Comparison of ENCODE assay signal across 8 mouse cellular contexts in the genomic region with DNA sequence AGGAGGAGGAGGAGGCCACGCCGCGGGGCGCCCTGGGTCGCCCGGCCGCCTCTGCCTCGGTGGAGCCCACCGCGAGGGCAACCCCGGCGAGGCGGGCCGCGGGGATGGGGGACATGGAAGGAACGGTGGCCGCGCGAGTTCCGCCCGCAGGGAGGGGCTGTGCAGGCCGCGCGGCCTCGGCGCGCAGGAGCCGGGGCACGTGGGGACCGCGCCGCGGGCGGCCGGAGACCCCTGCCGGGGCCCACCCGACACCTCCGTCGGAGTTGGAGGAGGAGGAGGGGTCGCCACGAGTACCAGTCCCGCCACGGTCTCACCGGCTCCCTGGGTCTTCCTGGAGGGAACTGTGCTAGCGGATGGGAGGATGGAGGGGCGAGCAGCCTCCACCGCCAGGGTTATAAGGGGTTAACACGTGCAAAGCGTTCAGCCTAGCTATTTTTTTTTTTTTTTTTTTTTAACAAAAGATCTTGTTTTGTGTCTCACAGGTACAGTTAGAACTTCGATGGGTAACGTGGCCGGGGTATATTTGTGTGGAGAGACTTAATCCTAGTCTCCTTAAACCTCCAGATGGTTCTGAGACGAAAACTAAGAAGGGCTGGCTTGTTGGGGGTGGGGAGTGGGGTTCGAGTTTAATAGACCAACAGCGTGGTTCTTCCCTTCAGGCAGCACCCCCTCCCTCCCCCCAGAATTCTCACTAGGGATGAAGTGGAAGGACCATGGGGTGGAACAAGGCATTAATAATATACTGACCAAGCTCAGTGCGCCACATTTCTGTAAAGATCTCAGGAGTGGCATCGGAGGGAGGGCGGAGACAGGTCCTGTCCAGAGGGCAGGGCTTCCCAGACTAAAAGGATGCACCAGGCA. TPM values are rescaled to one million over a fixed set of nuclear protein-coding genes. Genes with fewer than 3 reads are reported as not detected.
A peak's percentile ranks its signal among the peaks of the same experiment; 100 is the strongest.
DNase-seq lines count a peak whose midpoint lies in the region; ATAC-seq and TF ChIP-seq lines count a peak whose summit lies in the region.

No protein-coding gene starts in this region.

- no peaks in the 10 kb centered on the region for H3K9me3 ChIP-seq in forebrain, postnatal 0 days (ENCODE audit: low read length)
- no peaks in the 10 kb centered on the region for H3K9me3 ChIP-seq in hindbrain, embryonic 16.5 days (ENCODE audit: control insufficient read depth, low read length)

- intact Hi-C loops in left cerebral cortex, postnatal 4 days (cut with DNase I): loop anchor here (5.0 kb wide), 1 partner anchor 176 kb away; a partner anchor contains a TSS

- H3K27me3 ChIP-seq in forebrain, postnatal 0 days (ENCODE audit: insufficient read depth, low read length): no peaks in the 10 kb centered on the region
- H3K27me3 ChIP-seq in hindbrain, embryonic 16.5 days (replicated peaks; ENCODE audit: control insufficient read depth, insufficient read depth, low read length): no peaks in the 10 kb centered on the region
- H3K27me3 ChIP-seq in spleen, adult 2 months (ENCODE audit: control insufficient read depth, insufficient read depth, low read length): no peaks in the 10 kb centered on the region

- peak overlapping the region; percentile 90 for H3K9ac ChIP-seq in forebrain, postnatal 0 days
- H3K9ac ChIP-seq in hindbrain, embryonic 16.5 days (ENCODE audit: low read depth, low read length): peak overlapping the region; percentile 99

- H3K36me3 ChIP-seq in forebrain, postnatal 0 days (ENCODE audit: insufficient read depth): no peaks in the 10 kb centered on the region
- no peaks in the 10 kb centered on the region for H3K36me3 ChIP-seq in hindbrain, embryonic 16.5 days (ENCODE audit: control insufficient read depth, insufficient read depth, low read length)
- no peaks in the 10 kb centered on the region for H3K36me3 ChIP-seq in spleen, adult 2 months (ENCODE audit: control insufficient read depth, insufficient read depth, low read length)

- peak overlapping the region; percentile 77 for H3K4me2 ChIP-seq in forebrain, postnatal 0 days (ENCODE audit: low read depth)
- peak overlapping the region; percentile 78 for H3K4me2 ChIP-seq in hindbrain, embryonic 16.5 days (ENCODE audit: low read length)

- H3K4me3 ChIP-seq in forebrain, postnatal 0 days (ENCODE audit: low read depth, low read length): peak overlapping the region; percentile 98
- peak overlapping the region; percentile 93 for H3K4me3 ChIP-seq in hindbrain, embryonic 16.5 days (ENCODE audit: low read length)
- H3K4me3 ChIP-seq in spleen, adult 2 months (ENCODE audit: extremely low read depth, insufficient read depth, insufficient read length): peak overlapping the region; percentile 87

- TF ChIP-seq CTCF in forebrain, postnatal 0 days (IDR thresholded peaks at IDR 0.05; ENCODE audit: low read depth): no peak
- TF ChIP-seq CTCF in spleen, adult 2 months (IDR thresholded peaks at IDR 0.05; ENCODE audit: extremely low read depth, insufficient read depth, insufficient read length, insufficient replicate concordance): no peak

- TF ChIP-seq POLR2A in spleen, adult 2 months (IDR thresholded peaks at IDR 0.05; ENCODE audit: low read depth, low read length): no peak

- WGBS in forebrain, postnatal 0 days: 6% methylated on average over 56 of the region's 58 CpGs
- WGBS in hindbrain, embryonic 16.5 days: 0% methylated on average over 27 of the region's 58 CpGs
- WGBS in spleen, adult 2 months: under 1% methylated on average over 50 of the region's 58 CpGs

- H3K27ac ChIP-seq in forebrain, postnatal 0 days (ENCODE audit: low read depth, low read length): peak overlapping the region; percentile 99
- H3K27ac ChIP-seq in hindbrain, embryonic 16.5 days (ENCODE audit: low read depth, low read length): peak overlapping the region; percentile 96
- H3K27ac ChIP-seq in spleen, adult 2 months (ENCODE audit: insufficient read depth, low read length): peak overlapping the region; percentile 78

- ATAC-seq in forebrain, postnatal 0 days: peak; percentile 69
- ATAC-seq in hindbrain, embryonic 16.5 days: peak; percentile 67

- DNase-seq in gastrocnemius, adult 18-20 months (ENCODE audit: low spot score): peak; percentile 10
- no peak for DNase-seq in gastrocnemius, postnatal 25 days
- peak; percentile 29 for DNase-seq in cerebellum, adult 8-10 months
- peak; percentile 64 for DNase-seq in forebrain, postnatal 0 days
- DNase-seq in left cerebral cortex, postnatal 4 days: peak; percentile 56
- DNase-seq in mesoderm, embryonic 11.5 days (ENCODE audit: low read depth, low spot score): peak; percentile 61
- peak in 1 of 2 experiments; percentile 49 for DNase-seq in spleen, adult 2 months (ENCODE audit: low read depth in 1 of 2, low spot score in 2 of 2)

- peaks cover 25% of the 10 kb centered on the region for H3K4me1 ChIP-seq in forebrain, postnatal 0 days (ENCODE audit: insufficient read depth)
- peaks cover 23% of the 10 kb centered on the region for H3K4me1 ChIP-seq in hindbrain, embryonic 16.5 days (ENCODE audit: control insufficient read depth, insufficient read depth, low read depth, low read length)
- H3K4me1 ChIP-seq in spleen, adult 2 months (ENCODE audit: control insufficient read depth, insufficient read depth, insufficient read length): peaks cover 21% of the 10 kb centered on the region; the same call in 1 of the 2 replicates

RNA-seq across cellular contexts. Expression of a gene that starts 0.7 kb away (rescaled TPM):
- total RNA-seq in gastrocnemius, adult 18-20 months (2021): 10 to 100 TPM; 63.4 to 69.3 TPM
- 10 to 100 TPM; 44.2 to 52.7 TPM for total RNA-seq in gastrocnemius, postnatal 25 days (2021)
- total RNA-seq in forebrain, postnatal 0 days (2014; rRNA removed): 114 and 121 TPM in 2 replicates
- polyA plus RNA-seq in forebrain, postnatal 0 days (2015; fragmentation: Nextera tagmentation; extraction: Ambion mirVana): 162 and 189 TPM in 2 replicates
- 147 and 161 TPM in 2 replicates for polyA plus RNA-seq in hindbrain, embryonic 16.5 days (2015; fragmentation: Nextera tagmentation; extraction: Ambion mirVana)
- 100 to 1,000 TPM; 229 to 241 TPM for total RNA-seq in left cerebral cortex, postnatal 4 days (2021)
- polyA plus RNA-seq in spleen, adult 2 months (2012; rRNA removed): 10.4 and 12.7 TPM in 2 replicates

RNA-seq across cellular contexts. Expression of a gene that starts 32.3 kb away (rescaled TPM):
- 1 to 10 TPM; 2.7 to 4.7 TPM for total RNA-seq in gastrocnemius, adult 18-20 months (2021)
- 1 to 10 TPM; 3.4 to 3.7 TPM for total RNA-seq in gastrocnemius, postnatal 25 days (2021)
- total RNA-seq in forebrain, postnatal 0 days (2014; rRNA removed): 8.9 and 9.2 TPM in 2 replicates
- 29.3 and 31.3 TPM in 2 replicates for polyA plus RNA-seq in forebrain, postnatal 0 days (2015; fragmentation: Nextera tagmentation; extraction: Ambion mirVana)
- 54.4 and 54.8 TPM in 2 replicates for polyA plus RNA-seq in hindbrain, embryonic 16.5 days (2015; fragmentation: Nextera tagmentation; extraction: Ambion mirVana)
- total RNA-seq in left cerebral cortex, postnatal 4 days (2021): 10 to 100 TPM; 18.9 to 20.3 TPM
- 5.0 and 6.0 TPM in 2 replicates for polyA plus RNA-seq in spleen, adult 2 months (2012; rRNA removed)
